Mouse (Mus musculus): ENCODE results near the gene Stat4. TPM values are rescaled to one million over a fixed set of nuclear protein-coding genes. Genes with fewer than 3 reads are reported as not detected.

The Stat4 gene
- polyA plus RNA-seq, 1 experiment from 2014 or later, result 0.95 TPM

GRCm38 (mm10) chr1:52066276-52066675 lies 79.3 kb downstream of the Stat4 start:
- Histone ChIP-seq H3K9ac (ENCODE audit: low read depth, low read length) (no peak overlapping the region), H3K27me3 (ENCODE audit: control insufficient read depth, insufficient read depth, low read length) (no peaks in the 10 kb centered on the region), H3K9me3 (ENCODE audit: control insufficient read depth, low read length) (no peaks in the 10 kb centered on the region), H3K4me1 (ENCODE audit: control insufficient read depth, insufficient read depth, low read length) (no peaks in the 10 kb centered on the region), H3K4me3 (ENCODE audit: low read length) (no peak overlapping the region), H3K36me3 (ENCODE audit: control insufficient read depth, insufficient read depth, low read length) (no peaks in the 10 kb centered on the region), H3K4me2 (replicated peaks; ENCODE audit: low read depth, low read length) (no peak overlapping the region), H3K27ac (ENCODE audit: low read depth, low read length) (no peak overlapping the region)
- WGBS, result 93% methylated on average over 1 of the region's 1 CpGs
- ATAC-seq (ENCODE audit: low FRiP score, low TSS enrichment), result no peak

DNA sequence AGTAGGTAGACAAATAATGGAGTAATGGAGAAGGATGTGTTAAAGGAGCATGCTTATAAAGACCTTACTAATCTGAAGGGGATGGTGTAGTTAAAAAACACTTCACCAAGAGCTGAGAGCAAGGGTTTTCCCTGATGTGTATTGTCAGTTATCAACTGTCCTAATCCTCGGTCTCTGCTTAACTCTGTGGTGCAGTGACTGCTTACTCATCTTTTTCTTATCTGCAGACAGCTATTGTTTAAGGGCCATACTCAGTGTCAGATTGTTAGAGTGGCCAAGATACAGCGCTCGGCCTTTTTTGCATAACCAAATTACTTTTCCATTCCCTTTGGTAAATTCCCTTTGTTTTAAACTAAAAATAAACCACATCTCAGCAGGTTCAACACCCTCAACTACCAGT lies 79.7 kb downstream of the Stat4 start:
- Histone ChIP-seq H3K4me1 (ENCODE audit: control insufficient read depth, insufficient read depth, low read length) (no peaks in the 10 kb centered on the region), H3K9ac (ENCODE audit: low read depth, low read length) (no peak overlapping the region), H3K9me3 (ENCODE audit: control insufficient read depth, low read length) (no peaks in the 10 kb centered on the region), H3K4me3 (ENCODE audit: low read length) (no peak overlapping the region), H3K36me3 (ENCODE audit: control insufficient read depth, insufficient read depth, low read length) (no peaks in the 10 kb centered on the region), H3K27me3 (ENCODE audit: control insufficient read depth, insufficient read depth, low read length) (no peaks in the 10 kb centered on the region), H3K4me2 (replicated peaks; ENCODE audit: low read depth, low read length) (no peak overlapping the region), H3K27ac (ENCODE audit: low read depth, low read length) (no peak overlapping the region)
- 79% methylated on average over 3 of the region's 3 CpGs for WGBS
- no peak for ATAC-seq (ENCODE audit: low FRiP score, low TSS enrichment)

DNA sequence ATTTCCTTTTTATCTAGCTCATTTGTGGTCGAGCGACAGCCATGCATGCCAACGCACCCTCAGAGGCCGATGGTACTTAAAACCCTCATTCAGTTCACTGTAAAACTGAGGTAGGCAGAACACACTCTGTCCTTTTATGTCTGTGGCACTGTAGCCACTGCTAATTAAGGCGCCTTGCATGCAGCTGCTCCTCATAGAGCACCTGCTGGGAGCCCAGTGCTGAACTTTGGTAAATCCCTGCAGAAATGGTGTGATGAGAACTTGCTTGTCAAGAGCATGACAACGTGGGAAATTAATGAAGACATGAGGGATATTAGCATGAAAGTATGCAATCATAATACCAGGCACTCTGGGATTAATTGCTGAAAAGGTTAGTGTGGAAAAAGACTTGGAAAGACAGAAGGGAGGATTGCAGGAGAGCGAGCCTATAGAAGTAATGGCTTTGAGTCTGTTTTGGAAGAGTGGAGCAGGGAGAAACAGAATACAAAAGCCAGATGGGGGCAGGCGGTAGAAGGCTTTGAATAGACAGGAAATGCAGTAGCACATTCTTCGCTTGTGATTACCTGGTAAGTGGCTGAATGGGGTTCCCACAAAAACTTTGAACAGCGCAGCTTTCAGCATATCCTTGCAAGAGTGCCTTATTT lies 92.9 kb downstream of the Stat4 start:
- H3K27ac ChIP-seq (ENCODE audit: low read depth, low read length), result no peak overlapping the region
- ATAC-seq (ENCODE audit: low FRiP score, low TSS enrichment), result no peak

DNA sequence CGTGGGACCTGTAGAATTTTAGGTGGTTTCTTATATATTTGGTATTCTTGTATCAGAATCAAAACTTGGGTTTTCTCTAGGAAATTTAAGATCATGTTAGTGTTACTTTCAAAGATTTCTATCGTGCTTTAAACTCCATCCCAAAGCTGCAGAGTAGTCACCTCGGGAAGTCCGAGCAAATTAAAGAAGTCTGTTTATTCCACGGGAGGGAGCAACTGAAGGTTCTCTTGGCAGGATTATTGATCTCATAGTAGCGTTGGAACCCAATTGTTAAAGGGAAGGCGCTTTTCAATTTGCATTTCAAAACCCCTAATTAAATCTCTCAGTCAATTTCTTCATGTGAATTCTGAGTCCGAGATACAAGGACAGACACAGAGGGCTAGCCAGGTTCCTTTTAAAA lies 93.4 kb downstream of the Stat4 start:
- Histone ChIP-seq H3K27me3 (ENCODE audit: control insufficient read depth, insufficient read depth, low read length) (no peaks in the 10 kb centered on the region), H3K27ac (ENCODE audit: low read depth, low read length) (no peak overlapping the region), H3K4me2 (replicated peaks; ENCODE audit: low read depth, low read length) (no peak overlapping the region), H3K4me3 (ENCODE audit: low read length) (no peak overlapping the region), H3K36me3 (ENCODE audit: control insufficient read depth, insufficient read depth, low read length) (no peaks in the 10 kb centered on the region), H3K9ac (ENCODE audit: low read depth, low read length) (no peak overlapping the region), H3K9me3 (ENCODE audit: control insufficient read depth, low read length) (no peaks in the 10 kb centered on the region), H3K4me1 (ENCODE audit: control insufficient read depth, insufficient read depth, low read length) (no peaks in the 10 kb centered on the region)
- WGBS, result 29% methylated on average over 8 of the region's 8 CpGs
- ATAC-seq (ENCODE audit: low FRiP score, low TSS enrichment), result no peak

More for the DNA sequence above, 92.9 kb downstream of the Stat4 start:
- H3K36me3 ChIP-seq (ENCODE audit: control insufficient read depth, insufficient read depth, low read length), result no peaks in the 10 kb centered on the region
- 20% methylated on average over 10 of the region's 10 CpGs for WGBS
- no peak overlapping the region for H3K4me3 ChIP-seq (ENCODE audit: low read length)
- no peak overlapping the region for H3K9ac ChIP-seq (ENCODE audit: low read depth, low read length)
- no peaks in the 10 kb centered on the region for H3K9me3 ChIP-seq (ENCODE audit: control insufficient read depth, low read length)
- no peaks in the 10 kb centered on the region for H3K27me3 ChIP-seq (ENCODE audit: control insufficient read depth, insufficient read depth, low read length)
- H3K4me1 ChIP-seq (ENCODE audit: control insufficient read depth, insufficient read depth, low read length), result no peaks in the 10 kb centered on the region
- H3K4me2 ChIP-seq (replicated peaks; ENCODE audit: low read depth, low read length), result no peak overlapping the region

DNA sequence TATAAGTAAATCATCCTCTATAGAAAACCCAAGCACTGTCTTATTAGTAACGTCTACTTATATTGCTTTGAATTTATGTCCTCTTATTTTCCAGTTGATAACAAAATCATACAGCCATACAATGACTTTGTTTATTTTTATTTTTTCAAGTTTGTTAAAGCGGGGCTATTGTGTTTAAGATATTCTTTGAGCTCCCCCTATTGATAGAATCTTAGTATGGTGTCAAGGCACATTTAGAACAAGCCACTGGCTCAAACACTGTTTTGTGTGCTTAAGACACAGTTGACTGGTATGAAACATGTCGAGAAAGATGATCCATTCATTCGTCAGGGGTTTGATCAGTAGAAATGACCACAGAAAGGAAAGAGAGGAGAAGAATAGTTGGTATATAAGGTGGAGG lies 99.3 kb downstream of the Stat4 start:
- no peak overlapping the region for H3K27ac ChIP-seq (ENCODE audit: low read depth, low read length)
- H3K9ac ChIP-seq (ENCODE audit: low read depth, low read length), result no peak overlapping the region
- H3K4me3 ChIP-seq (ENCODE audit: low read length), result no peak overlapping the region
- no peaks in the 10 kb centered on the region for H3K36me3 ChIP-seq (ENCODE audit: control insufficient read depth, insufficient read depth, low read length)
- H3K4me2 ChIP-seq (replicated peaks; ENCODE audit: low read depth, low read length), result no peak overlapping the region
- H3K9me3 ChIP-seq (ENCODE audit: control insufficient read depth, low read length), result no peaks in the 10 kb centered on the region
- 37% methylated on average over 4 of the region's 4 CpGs for WGBS
- no peak for ATAC-seq (ENCODE audit: low FRiP score, low TSS enrichment)
- H3K4me1 ChIP-seq (ENCODE audit: control insufficient read depth, insufficient read depth, low read length), result no peaks in the 10 kb centered on the region
- no peaks in the 10 kb centered on the region for H3K27me3 ChIP-seq (ENCODE audit: control insufficient read depth, insufficient read depth, low read length)

DNA sequence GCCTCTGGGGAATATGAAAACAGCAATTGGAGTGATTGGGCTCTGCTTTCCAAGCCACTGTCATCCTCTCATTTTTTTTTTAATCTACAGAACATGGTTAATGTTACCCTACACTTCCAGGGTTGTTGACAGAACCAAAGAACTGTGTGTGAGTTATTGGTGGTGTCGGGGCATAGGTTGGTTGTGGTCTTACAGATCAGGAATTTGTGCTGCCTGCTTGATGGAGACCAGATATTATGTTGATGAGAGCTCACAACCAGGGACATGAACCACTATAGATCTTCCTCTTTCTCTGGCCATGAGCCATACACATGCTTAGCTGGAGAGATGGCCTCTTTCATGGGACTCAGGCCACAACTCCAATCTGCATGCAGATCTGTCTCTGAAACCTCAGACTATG lies 100.2 kb downstream of the Stat4 start:
- Histone ChIP-seq H3K36me3 (ENCODE audit: control insufficient read depth, insufficient read depth, low read length) (no peaks in the 10 kb centered on the region), H3K9me3 (ENCODE audit: control insufficient read depth, low read length) (no peaks in the 10 kb centered on the region), H3K9ac (ENCODE audit: low read depth, low read length) (no peak overlapping the region), H3K4me1 (ENCODE audit: control insufficient read depth, insufficient read depth, low read length) (no peaks in the 10 kb centered on the region), H3K4me3 (ENCODE audit: low read length) (no peak overlapping the region), H3K27ac (ENCODE audit: low read depth, low read length) (no peak overlapping the region), H3K27me3 (ENCODE audit: control insufficient read depth, insufficient read depth, low read length) (no peaks in the 10 kb centered on the region), H3K4me2 (replicated peaks; ENCODE audit: low read depth, low read length) (no peak overlapping the region)
- WGBS, result 72% methylated on average over 1 of the region's 1 CpGs
- ATAC-seq (ENCODE audit: low FRiP score, low TSS enrichment), result no peak

- no peak overlapping the region for H3K27ac ChIP-seq (ENCODE audit: low read depth, low read length)
- H3K9ac ChIP-seq (ENCODE audit: low read depth, low read length), result no peak overlapping the region
- no peaks in the 10 kb centered on the region for H3K9me3 ChIP-seq (ENCODE audit: control insufficient read depth, low read length)
- H3K27me3 ChIP-seq (ENCODE audit: control insufficient read depth, insufficient read depth, low read length), result no peaks in the 10 kb centered on the region
- H3K4me1 ChIP-seq (ENCODE audit: control insufficient read depth, insufficient read depth, low read length), result no peaks in the 10 kb centered on the region
- no peak overlapping the region for H3K4me2 ChIP-seq (replicated peaks; ENCODE audit: low read depth, low read length)
- 66% methylated on average over 4 of the region's 4 CpGs for WGBS
- H3K4me3 ChIP-seq (ENCODE audit: low read length), result no peak overlapping the region
- no peak for ATAC-seq (ENCODE audit: low FRiP score, low TSS enrichment)
- H3K36me3 ChIP-seq (ENCODE audit: control insufficient read depth, insufficient read depth, low read length), result no peaks in the 10 kb centered on the region
These were observed 101.7 kb downstream of the Stat4 start for GRCm38 (mm10) chr1:52088634-52089033.

DNA sequence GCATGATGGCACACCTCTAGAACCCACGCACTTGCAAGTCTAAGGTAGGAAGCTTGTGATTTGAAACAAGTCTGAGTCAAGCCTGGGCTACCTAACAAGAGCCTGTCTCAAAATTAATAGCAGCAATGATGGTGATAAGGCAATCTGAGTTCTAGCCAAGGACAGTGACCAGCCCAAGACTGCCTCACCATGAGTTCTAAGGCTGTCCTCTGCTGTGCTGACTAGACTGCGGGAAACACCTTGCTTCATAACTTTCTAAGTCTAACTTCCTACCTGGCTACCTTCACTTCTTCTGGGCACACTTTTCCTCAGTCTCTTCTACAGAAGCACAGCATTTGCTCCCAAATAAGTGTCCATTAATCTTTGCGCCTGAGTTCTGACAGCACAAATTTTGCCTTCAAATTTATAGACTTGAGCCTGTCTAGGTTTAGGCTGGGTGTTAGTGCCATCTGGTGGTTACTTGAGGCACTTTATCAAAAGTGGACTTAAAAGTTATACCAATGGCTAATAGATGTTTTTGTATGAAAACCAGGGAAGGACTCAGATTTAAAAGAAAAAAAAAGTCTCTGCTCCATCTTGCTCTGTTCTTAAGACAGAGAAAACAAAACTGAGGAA lies 111.8 kb downstream of the Stat4 start:
- no peaks in the 10 kb centered on the region for H3K9me3 ChIP-seq (ENCODE audit: control insufficient read depth, low read length)
- no peaks in the 10 kb centered on the region for H3K4me1 ChIP-seq (ENCODE audit: control insufficient read depth, insufficient read depth, low read length)
- H3K4me3 ChIP-seq (ENCODE audit: low read length), result no peak overlapping the region
- no peak for ATAC-seq (ENCODE audit: low FRiP score, low TSS enrichment)
- no peaks in the 10 kb centered on the region for H3K27me3 ChIP-seq (ENCODE audit: control insufficient read depth, insufficient read depth, low read length)
- H3K9ac ChIP-seq (ENCODE audit: low read depth, low read length), result no peak overlapping the region
- no peak overlapping the region for H3K27ac ChIP-seq (ENCODE audit: low read depth, low read length)
- 67% methylated on average over 3 of the region's 3 CpGs for WGBS
- no peak overlapping the region for H3K4me2 ChIP-seq (replicated peaks; ENCODE audit: low read depth, low read length)
- H3K36me3 ChIP-seq (ENCODE audit: control insufficient read depth, insufficient read depth, low read length), result no peaks in the 10 kb centered on the region

DNA sequence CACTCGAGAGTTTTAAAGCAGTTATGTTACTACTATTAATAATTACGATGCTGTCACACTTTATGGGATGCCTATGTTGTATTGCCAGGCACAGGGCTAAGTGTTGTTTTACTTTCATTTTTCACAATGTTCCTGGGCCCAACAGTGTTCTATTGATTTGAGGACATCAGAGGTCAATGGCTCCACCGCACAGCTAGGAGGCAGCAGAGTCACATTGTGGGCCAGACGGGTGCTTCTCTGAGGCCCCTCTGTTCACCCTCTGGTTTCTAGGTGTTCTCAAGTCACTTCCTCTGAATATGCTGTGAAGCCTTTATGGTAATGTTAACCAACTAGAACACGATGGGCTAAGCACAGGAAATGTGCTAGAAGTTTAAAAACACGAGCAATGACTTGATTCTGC lies 113.5 kb downstream of the Stat4 start:
- Histone ChIP-seq H3K36me3 (ENCODE audit: control insufficient read depth, insufficient read depth, low read length) (no peaks in the 10 kb centered on the region), H3K27ac (ENCODE audit: low read depth, low read length) (no peak overlapping the region), H3K9ac (ENCODE audit: low read depth, low read length) (no peak overlapping the region), H3K4me3 (ENCODE audit: low read length) (no peak overlapping the region), H3K4me1 (ENCODE audit: control insufficient read depth, insufficient read depth, low read length) (no peaks in the 10 kb centered on the region), H3K4me2 (replicated peaks; ENCODE audit: low read depth, low read length) (no peak overlapping the region), H3K27me3 (ENCODE audit: control insufficient read depth, insufficient read depth, low read length) (no peaks in the 10 kb centered on the region), H3K9me3 (ENCODE audit: control insufficient read depth, low read length) (no peaks in the 10 kb centered on the region)
- WGBS, result 73% methylated on average over 6 of the region's 6 CpGs
- no peak for ATAC-seq (ENCODE audit: low FRiP score, low TSS enrichment)

Measured in kidney, embryonic 14.5 days (tissue).